Mouse (Mus musculus) bone marrow macrophage, adult 2 months (primary cell): ENCODE measurements at regions not wholly inside any gene's neighbourhood (a gene's known extent, or its start where the extent isn't known, plus 50 kb on each side); places are given as distances from the start of the nearest gene placed in this dataset.

Source experiments
- CTCF ChIP-seq: IDR thresholded peaks from 2 replicates; pipeline ENCODE4 v1.5.1; 2012; ENCODE audit warnings: low read depth, mild to moderate bottlenecking, low read length, moderate library complexity
- POLR2A ChIP-seq: IDR thresholded peaks from 2 replicates; pipeline ENCODE4 v1.6.1; 2012; ENCODE audit warnings: mild to moderate bottlenecking, low read depth, low read length, borderline replicate concordance

- TF ChIP-seq POLR2A (no peak), CTCF (no peak)
Measured at GRCm38 (mm10) chr13:99077039-99077749, 92.8 kb upstream of the 1700024P04Rik start.
